Mouse (Mus musculus) megakaryocyte progenitor cell, adult 5-6 weeks (primary cell): ENCODE data around the gene Slc37a1. TPM values are rescaled to one million over a fixed set of nuclear protein-coding genes. Genes with fewer than 3 reads are reported as not detected.

Experiments
- ATAC-seq: replicated peaks from 2 replicates; pipeline ENCODE4 v1.8.0; 2016; ENCODE audit warnings: mild to moderate bottlenecking, moderate TSS enrichment, inconsistent platforms; ENCODE audit not compliant: poor library complexity
- total RNA-seq, 2 experiments: library from RNA; stranded (forward) in 1 of 2; stranded (reverse) in 1 of 2; fragments of 157-497, 149-512 nt in 1 of 2; fragments of 200-1000 nt in 1 of 2; gene quantifications; 2 replicates each; pipeline versions ENCODE4 v1.2.3 to v1.2.4; 2015 to 2017

The Slc37a1 gene
- total RNA-seq, 2 experiments from 2014 or later = 8.3 to 9.8 TPM

DNA sequence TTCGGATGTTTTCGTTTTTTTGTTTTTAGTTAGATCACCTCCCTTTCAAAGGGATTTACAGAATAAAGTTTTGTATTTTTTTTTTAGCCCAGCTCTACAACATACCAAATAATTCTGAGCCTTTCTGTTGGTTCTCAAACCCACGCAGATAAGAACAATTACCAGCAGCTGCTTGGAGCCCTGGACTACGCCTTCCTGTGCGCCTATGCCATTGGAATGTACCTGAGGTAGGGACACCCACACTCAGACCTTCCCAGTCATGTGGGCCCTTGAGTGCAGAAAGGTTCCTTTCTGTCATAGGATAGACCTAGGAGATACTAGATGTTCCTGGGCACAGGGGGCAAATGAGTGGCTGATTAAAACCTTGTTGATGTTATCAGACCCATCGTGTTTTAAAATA lies 29.4 kb downstream of the Slc37a1 start:
- no peak for ATAC-seq

DNA sequence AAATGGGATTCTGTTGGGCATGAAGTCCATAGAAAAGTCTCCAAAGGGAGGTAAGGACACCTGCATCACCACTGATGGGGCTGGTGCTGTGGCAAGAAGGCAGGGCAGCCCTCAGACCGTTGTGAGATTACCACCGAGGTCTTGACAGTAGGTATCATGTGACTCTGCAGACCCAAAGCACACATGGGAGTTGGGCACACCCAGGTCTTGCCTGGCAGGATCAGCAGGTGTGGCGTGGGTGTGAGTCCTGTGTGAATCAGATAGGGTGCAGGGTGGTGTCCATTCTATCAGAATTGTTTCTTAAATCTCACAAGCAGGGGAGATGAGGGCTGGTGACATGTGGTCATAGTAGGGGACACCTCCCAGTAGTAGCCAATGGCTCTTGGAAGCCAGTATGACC lies 30.4 kb downstream of the Slc37a1 start:
- no peak for ATAC-seq

- ATAC-seq = no peak
Measured at GRCm38 (mm10) chr17:31317521-31318272, 31.1 kb downstream of the Slc37a1 start.

GRCm38 (mm10) chr17:31318906-31319767 lies 32.5 kb downstream of the Slc37a1 start:
- no peak for ATAC-seq

GRCm38 (mm10) chr17:31321425-31321824 lies 34.8 kb downstream of the Slc37a1 start:
- ATAC-seq = no peak

DNA sequence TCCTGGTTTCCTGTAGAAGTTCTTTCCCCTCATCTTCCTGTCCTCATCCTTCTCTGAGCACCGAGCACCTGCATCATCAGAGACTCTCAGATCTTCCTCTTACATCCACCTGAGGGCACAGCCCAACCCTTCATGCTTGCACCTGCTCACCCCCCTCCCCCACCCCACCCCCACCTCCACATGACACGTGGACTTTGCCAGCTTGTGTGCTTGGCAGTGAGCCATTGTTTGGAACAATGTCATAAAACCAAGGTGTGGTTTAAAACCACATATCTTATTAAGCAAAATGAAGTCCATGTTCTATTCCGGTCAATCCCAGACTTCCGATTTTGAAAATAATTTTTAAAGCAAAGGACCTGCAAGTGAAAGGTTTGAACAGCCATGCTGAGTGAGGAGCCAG lies 35.9 kb downstream of the Slc37a1 start:
- no peak for ATAC-seq

GRCm38 (mm10) chr17:31323379-31323778 lies 36.8 kb downstream of the Slc37a1 start:
- ATAC-seq = no peak

DNA sequence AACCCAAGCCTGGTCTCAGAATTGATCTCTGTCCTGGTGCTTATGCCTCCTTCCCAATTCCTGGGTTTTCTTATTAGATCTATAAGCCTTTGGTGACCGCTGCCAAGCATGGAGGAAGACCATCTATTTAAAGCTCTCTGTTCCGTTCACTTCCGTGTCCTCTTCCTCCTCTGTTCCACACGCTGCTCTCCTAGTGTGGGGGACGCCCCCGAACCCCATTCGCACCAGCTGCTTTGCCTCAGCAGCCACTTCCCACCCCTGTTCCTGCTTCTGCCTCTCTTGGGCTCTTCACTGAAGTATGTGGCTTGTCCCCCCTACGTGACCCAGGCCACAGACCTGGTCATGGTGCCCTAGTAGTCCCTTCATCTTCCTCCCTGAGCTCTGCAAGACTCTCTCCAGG lies 37.6 kb downstream of the Slc37a1 start:
- ATAC-seq = no peak

GRCm38 (mm10) chr17:31325451-31326219 lies 39.0 kb downstream of the Slc37a1 start:
- peak; percentile 56; the same call in 1 of the 2 replicates for ATAC-seq

DNA sequence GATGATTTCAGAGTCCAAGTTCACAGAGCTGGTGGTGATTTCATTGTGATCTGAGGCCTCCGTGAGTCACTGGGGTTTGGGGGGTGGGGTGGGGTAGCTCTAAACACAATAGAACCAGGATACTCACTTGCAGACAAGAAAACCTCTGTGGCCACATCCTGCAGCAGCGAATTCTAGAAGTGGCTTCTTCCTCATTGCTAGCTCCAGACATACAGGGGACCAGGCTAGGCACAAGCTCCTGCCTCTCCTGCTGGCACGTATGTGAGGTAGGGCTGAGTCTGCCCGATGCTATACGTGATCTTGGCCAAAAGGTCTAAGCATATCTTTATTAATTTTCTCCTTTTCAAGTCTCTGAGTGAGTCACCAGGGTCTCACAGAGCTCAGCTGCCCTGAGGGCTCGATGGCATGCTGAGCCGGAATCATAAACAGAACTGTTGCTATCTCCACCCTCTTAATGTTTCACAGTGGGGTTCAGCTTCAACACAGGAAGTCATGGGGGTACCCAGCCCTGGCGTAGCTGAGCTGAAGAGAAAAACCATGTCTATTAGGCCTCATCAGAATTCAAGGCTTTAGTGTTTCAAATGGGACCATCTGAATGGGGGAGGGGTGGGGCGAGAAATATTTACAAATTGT lies 39.7 kb downstream of the Slc37a1 start:
- ATAC-seq = 0 out of 2 replicates have a peak, but pooled peaks have one; percentile 33

DNA sequence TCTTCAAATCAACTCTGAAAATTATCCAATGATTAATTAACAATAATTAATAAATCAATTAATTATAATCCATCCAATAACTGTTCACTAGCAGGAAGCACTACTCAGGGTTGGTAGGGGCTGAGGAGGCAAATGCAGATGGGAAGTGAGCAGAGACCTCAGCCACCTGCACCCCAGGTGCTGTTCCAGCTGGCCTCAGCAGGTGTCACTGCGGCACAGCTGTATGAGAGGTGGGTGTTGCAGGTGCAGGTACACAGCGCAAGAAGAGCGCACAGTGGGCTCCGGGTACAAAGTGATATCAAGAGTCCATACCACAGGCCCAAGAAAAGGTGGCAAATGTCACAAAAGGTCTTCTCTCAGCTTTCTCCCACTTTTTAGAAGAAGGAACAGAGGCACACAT lies 41.9 kb downstream of the Slc37a1 start:
- ATAC-seq = no peak

- peak; percentile 83 for ATAC-seq
Measured at GRCm38 (mm10) chr17:31330622-31331021, 44.0 kb downstream of the Slc37a1 start.

DNA sequence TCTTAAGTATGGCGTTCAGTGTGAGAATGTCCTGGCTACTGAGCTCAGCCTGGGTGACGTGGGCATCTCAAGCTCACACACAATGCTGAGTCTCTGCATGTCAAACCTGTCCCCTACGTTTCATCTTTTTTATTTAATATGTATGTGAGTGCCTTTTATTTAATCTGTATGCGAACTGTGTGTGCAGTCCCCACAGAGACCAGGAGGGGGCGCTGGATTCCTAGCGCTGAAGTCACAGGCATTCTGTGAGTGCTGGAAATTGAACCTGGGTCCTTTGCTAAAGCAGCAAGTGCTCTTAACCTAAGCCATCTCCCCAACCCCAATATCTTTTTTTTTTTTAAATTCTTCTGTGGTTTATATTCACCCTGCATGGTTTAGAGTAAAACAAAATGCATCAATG lies 44.7 kb downstream of the Slc37a1 start:
- ATAC-seq = no peak

GRCm38 (mm10) chr17:31331920-31332319 lies 45.3 kb downstream of the Slc37a1 start:
- ATAC-seq = no peak

GRCm38 (mm10) chr17:31332333-31332732 lies 45.7 kb downstream of the Slc37a1 start:
- ATAC-seq = peak; percentile 70

GRCm38 (mm10) chr17:31334509-31335260 lies 48.1 kb downstream of the Slc37a1 start:
- ATAC-seq = no peak

GRCm38 (mm10) chr17:31335344-31336080 lies 48.9 kb downstream of the Slc37a1 start:
- no peak for ATAC-seq

- ATAC-seq = no peak
Measured at GRCm38 (mm10) chr17:31339769-31340168, 53.2 kb downstream of the Slc37a1 start.

GRCm38 (mm10) chr17:31342191-31342590 lies 55.6 kb downstream of the Slc37a1 start:
- ATAC-seq = no peak
